Mouse (Mus musculus) liver, embryonic 16.5 days (tissue): Measurements from ENCODE around the gene Usp49. TPM values are rescaled to one million over a fixed set of nuclear protein-coding genes. Genes with fewer than 3 reads are reported as not detected.

Experiments used
- ATAC-seq: fragments of 200-750 bp; cut with Nextera tagmentation; 2 replicates; pipeline ENCODE4 v1.8.0; 2017; ENCODE audit warnings: low read depth, mild to moderate bottlenecking, moderate number of reproducible peaks, moderate library complexity
- H3K27ac ChIP-seq: fragments of 300-500 bp; sonication (generic); 2 replicates; pipeline ENCODE4 v1.5.1; 2014; ENCODE audit warnings: mild to moderate bottlenecking, low read length
- H3K27me3 ChIP-seq: fragments of 300-500 bp; sonication (generic); 2 replicates; pipeline ENCODE4 v1.6.1; 2014; ENCODE audit warnings: low read depth, low read length, mixed read lengths; ENCODE audit not compliant: control insufficient read depth, insufficient read depth
- H3K36me3 ChIP-seq: fragments of 300-500 bp; sonication (generic); 2 replicates; pipeline ENCODE4 v1.6.1; 2014; ENCODE audit warnings: mild to moderate bottlenecking; ENCODE audit not compliant: control insufficient read depth, insufficient read depth
- H3K4me1 ChIP-seq: fragments of 300-500 bp; sonication (generic); 2 replicates; pipeline ENCODE4 v1.6.1; 2014; ENCODE audit warnings: low read depth, low read length, mixed read lengths; ENCODE audit not compliant: control insufficient read depth
- H3K4me2 ChIP-seq: fragments of 300-500 bp; sonication (generic); 2 replicates; pipeline ENCODE4 v1.6.1; 2014; ENCODE audit warnings: low read depth, low read length, mixed read lengths
- H3K4me3 ChIP-seq: fragments of 300-500 bp; sonication (generic); 2 replicates; pipeline ENCODE4 v1.5.1; 2014; ENCODE audit warnings: low read depth, mild to moderate bottlenecking, low read length
- H3K9ac ChIP-seq: fragments of 300-500 bp; sonication (generic); 2 replicates; pipeline ENCODE4 v1.6.1; 2014; ENCODE audit warnings: low read depth, low read length
- H3K9me3 ChIP-seq: fragments of 300-500 bp; sonication (generic); replicated peaks from 2 replicates; pipeline ENCODE4 v1.6.1; 2016; ENCODE audit warnings: low read length; ENCODE audit not compliant: control insufficient read depth
- WGBS: fragments of 180-500 bp; shearing (Covaris S2); extraction: QIAGEN DNeasy Blood & Tissue Kit; methylation state at CpG from one replicate; pipeline ENCODE4 v1.1.7; 2014; ENCODE audit not compliant: insufficient replicate concordance; 5-methylcytosine and 5-hydroxymethylcytosine counted together
- polyA plus RNA-seq: library from polyadenylated mRNA; unstranded; fragments of >200 nt; fragmentation: Nextera tagmentation; extraction: Ambion mirVana; gene quantifications from 2 replicates; pipeline ENCODE4 v1.2.1, GENCODE M21; 2015

The Usp49 gene
- polyA plus RNA-seq, 1 experiment from 2014 or later = 3.6 TPM

GRCm38 (mm10) chr17:47691650-47692049 is 61.2 kb downstream of the Usp49 start:
- Histone ChIP-seq H3K4me1 (peaks cover 34% of the 10 kb centered on the region), H3K4me3 (no peak overlapping the region), H3K4me2 (no peak overlapping the region), H3K27me3 (peaks cover 13% of the 10 kb centered on the region), H3K9ac (no peak overlapping the region), H3K9me3 (no peaks in the 10 kb centered on the region), H3K36me3 (no peaks in the 10 kb centered on the region), H3K27ac (no peak overlapping the region)
- no peak for ATAC-seq
- 82% methylated on average over 3 of the region's 3 CpGs for WGBS

- H3K4me1 ChIP-seq = peaks cover 22% of the 10 kb centered on the region
- H3K9me3 ChIP-seq = no peaks in the 10 kb centered on the region
- no peaks in the 10 kb centered on the region for H3K36me3 ChIP-seq
- H3K4me2 ChIP-seq = peak overlapping the region; percentile 90
- no peak overlapping the region; the same call in 1 of the 2 replicates for H3K27ac ChIP-seq
- 47% methylated on average over 13 of the region's 13 CpGs for WGBS
- peak overlapping the region; percentile 70 for H3K4me3 ChIP-seq
- peaks cover 17% of the 10 kb centered on the region for H3K27me3 ChIP-seq
- peak overlapping the region; percentile 51 for H3K9ac ChIP-seq
- no peak for ATAC-seq
Observed at GRCm38 (mm10) chr17:47693671-47694441, 63.4 kb downstream of the Usp49 start.

- peaks cover 18% of the 10 kb centered on the region for H3K4me1 ChIP-seq
- H3K27me3 ChIP-seq = peaks cover 17% of the 10 kb centered on the region
- no peaks in the 10 kb centered on the region for H3K9me3 ChIP-seq
- H3K27ac ChIP-seq = peak within 1 kb of the TSS; percentile 60
- no peaks in the 10 kb centered on the region for H3K36me3 ChIP-seq
- WGBS = 2% methylated on average over 3 of the region's 3 CpGs
- H3K9ac ChIP-seq = peak within 1 kb of the TSS; percentile 65
- no peak for ATAC-seq
- H3K4me2 ChIP-seq = peak within 1 kb of the TSS; percentile 90
- peak within 1 kb of the TSS; percentile 70 for H3K4me3 ChIP-seq
Observed at GRCm38 (mm10) chr17:47694442-47694502, 63.8 kb downstream of the Usp49 start, which contains the start of gene Gm21981. Gene Gm21981, minus strand, starts transcription at chr17:47694455.

- Histone ChIP-seq H3K4me2 (peak within 1 kb of the TSS; percentile 90), H3K9ac (peak within 1 kb of the TSS; percentile 65), H3K27me3 (peaks cover 17% of the 10 kb centered on the region), H3K36me3 (no peaks in the 10 kb centered on the region), H3K4me3 (peak within 1 kb of the TSS; percentile 70), H3K9me3 (no peaks in the 10 kb centered on the region), H3K4me1 (peaks cover 17% of the 10 kb centered on the region), H3K27ac (peak within 1 kb of the TSS; percentile 60)
- WGBS = under 1% methylated on average over 81 of the region's 82 CpGs
- ATAC-seq = peak; percentile 89
Observed at GRCm38 (mm10) chr17:47694503-47695336, 64.2 kb downstream of the Usp49 start, which contains the start of gene Prickle4. Gene Prickle4, minus strand, starts transcription at chr17:47694736.

- Histone ChIP-seq H3K27me3 (peaks cover 17% of the 10 kb centered on the region), H3K36me3 (no peaks in the 10 kb centered on the region), H3K4me3 (peak overlapping the region; percentile 70), H3K4me1 (peaks cover 19% of the 10 kb centered on the region), H3K4me2 (peak overlapping the region; percentile 90), H3K27ac (no peak overlapping the region), H3K9me3 (no peaks in the 10 kb centered on the region), H3K9ac (peak overlapping the region; percentile 65)
- under 1% methylated on average over 22 of the region's 23 CpGs for WGBS
- no peak for ATAC-seq
Observed at GRCm38 (mm10) chr17:47695337-47695710, 64.8 kb downstream of the Usp49 start.

GRCm38 (mm10) chr17:47698156-47698555 is 67.7 kb downstream of the Usp49 start:
- Histone ChIP-seq H3K9me3 (no peaks in the 10 kb centered on the region), H3K27me3 (peaks cover 19% of the 10 kb centered on the region), H3K4me1 (peaks cover 19% of the 10 kb centered on the region), H3K4me3 (no peak overlapping the region), H3K4me2 (no peak overlapping the region), H3K27ac (no peak overlapping the region), H3K36me3 (no peaks in the 10 kb centered on the region; the same call in 1 of the 2 replicates), H3K9ac (no peak overlapping the region)
- no peak for ATAC-seq
- WGBS = 67% methylated on average over 10 of the region's 10 CpGs

GRCm38 (mm10) chr17:47699055-47699454 is 68.6 kb downstream of the Usp49 start:
- Histone ChIP-seq H3K9ac (no peak overlapping the region), H3K4me1 (peaks cover 15% of the 10 kb centered on the region), H3K9me3 (no peaks in the 10 kb centered on the region), H3K4me2 (no peak overlapping the region), H3K4me3 (no peak overlapping the region), H3K36me3 (no peaks in the 10 kb centered on the region; the same call in 1 of the 2 replicates), H3K27me3 (peaks cover 24% of the 10 kb centered on the region), H3K27ac (peak overlapping the region; percentile 27)
- WGBS = 43% methylated on average over 2 of the region's 2 CpGs
- no peak for ATAC-seq

- 60% methylated on average over 9 of the region's 9 CpGs for WGBS
- peaks cover 11% of the 10 kb centered on the region for H3K27me3 ChIP-seq
- no peak overlapping the region for H3K9ac ChIP-seq
Observed at GRCm38 (mm10) chr17:47701793-47702192, 71.3 kb downstream of the Usp49 start.

More at GRCm38 (mm10) chr17:47701793-47702192, 71.3 kb downstream of the Usp49 start:
- Histone ChIP-seq H3K4me3 (no peak overlapping the region), H3K9me3 (no peaks in the 10 kb centered on the region), H3K36me3 (no peaks in the 10 kb centered on the region; the same call in 1 of the 2 replicates), H3K4me1 (peaks cover 2% of the 10 kb centered on the region; the same call in 1 of the 2 replicates), H3K4me2 (no peak overlapping the region), H3K27ac (no peak overlapping the region)
- ATAC-seq = no peak
